Mouse (Mus musculus) mammary gland, adult 2 months (tissue): Measurements from ENCODE around the gene Dhdds. TPM values are rescaled to one million over a fixed set of nuclear protein-coding genes. Genes with fewer than 3 reads are reported as not detected.

ENCODE experiments used
- polyA plus RNA-seq: library from polyadenylated mRNA; depleted of rRNA; stranded (reverse); fragments of >200 nt; gene quantifications from 2 replicates; pipeline ENCODE4 v1.2.3, GENCODE M21; 2012; ENCODE audit warnings: low replicate concordance; rRNA removed

Dhdds gene
- 17.6 and 31.0 TPM in 2 replicates for polyA plus RNA-seq

GRCm38 (mm10) chr4:134000466-134001438, at the start of gene Dhdds:
Dhdds (minus strand) TSS chr4:134000918.

GRCm38 (mm10) chr4:134018779-134019145, 18.0 kb upstream of the Dhdds start, which contains the start of gene Lin28a:
Lin28a (minus strand) TSS chr4:134018841.

GRCm38 (mm10) chr4:133968150-133968921, 32.4 kb downstream of the Dhdds start, which contains the start of gene Hmgn2:
Hmgn2 (minus strand) TSS chr4:133968650.

Other genes with a start within 250 kb of the Dhdds start
- gene Arid1a, start 244.1 kb downstream of the Dhdds start, polyA plus RNA-seq, result 52.4 and 111 TPM in 2 replicates
- gene Rps6ka1, start 113.1 kb downstream of the Dhdds start, polyA plus RNA-seq, result 44.2 and 71.3 TPM in 2 replicates
- gene Hmgn2, start 32.3 kb downstream of the Dhdds start, polyA plus RNA-seq, result 11.2 and 15.6 TPM in 2 replicates
- gene Lin28a, start 17.9 kb upstream of the Dhdds start, polyA plus RNA-seq, result 0.16 TPM in 1 of 2 replicates, not detected in the other
- 1.7 and 2.3 TPM in 2 replicates for gene Zfp683, start 52.9 kb upstream of the Dhdds start, polyA plus RNA-seq
- gene Crybg2, start 59.9 kb upstream of the Dhdds start, polyA plus RNA-seq, result 2.9 and 4.5 TPM in 2 replicates
- gene Cd52, start 94.2 kb upstream of the Dhdds start, polyA plus RNA-seq, result 217 and 235 TPM in 2 replicates
- gene Ubxn11, start 101.7 kb upstream of the Dhdds start, polyA plus RNA-seq, result 30.5 and 32.8 TPM in 2 replicates
- 571 and 1,183 TPM in 2 replicates for gene Sh3bgrl3, start 127.9 kb upstream of the Dhdds start, polyA plus RNA-seq
- 24.3 and 43.9 TPM in 2 replicates for gene Cep85, start 186.2 kb upstream of the Dhdds start, polyA plus RNA-seq
- gene Gm7534, start 202.1 kb upstream of the Dhdds start, polyA plus RNA-seq, result not detected in 2 replicates
- gene Catsper4, start 226.5 kb upstream of the Dhdds start, polyA plus RNA-seq, result 0.11 and 0.62 TPM in 2 replicates
- 5.7 and 9.0 TPM in 2 replicates for gene Cnksr1, start 237.5 kb upstream of the Dhdds start, polyA plus RNA-seq
- not detected in 2 replicates for gene E130218I03Rik, start 242.7 kb upstream of the Dhdds start, polyA plus RNA-seq
- gene Zfp593, start 244.7 kb upstream of the Dhdds start, polyA plus RNA-seq, result 6.0 and 12.0 TPM in 2 replicates
- 0.25 TPM in 1 of 2 replicates, not detected in the other for gene Gm30191, start 246.0 kb upstream of the Dhdds start, polyA plus RNA-seq